Mouse (Mus musculus) liver, embryonic 14.5 days (tissue): ENCODE measurements around the gene Pik3cd.

Experiments used
- CTCF ChIP-seq: IDR thresholded peaks from 2 replicates; pipeline ENCODE4 v1.5.1; 2016; ENCODE audit warnings: antibody characterized with exemption, low read depth, control low read depth
- EP300 ChIP-seq: IDR thresholded peaks from 2 replicates; pipeline ENCODE4 v1.6.1; 2016; ENCODE audit warnings: antibody characterized with exemption, low read depth

GRCm38 (mm10) chr4:149727636-149728035, 25.3 kb upstream of the Pik3cd start:
- no peak for TF ChIP-seq CTCF
- no peak for TF ChIP-seq EP300
